Mouse (Mus musculus) neural tube, embryonic 11.5 days (tissue): ENCODE measurements around the gene Nup153. TPM values are rescaled to one million over a fixed set of nuclear protein-coding genes. Genes with fewer than 3 reads are reported as not detected.
A peak's percentile ranks its signal among the peaks of the same experiment; 100 is the strongest.

ENCODE experiments used
- ATAC-seq: fragments of 200-750 bp; cut with Nextera tagmentation; 2 replicates; pipeline ENCODE4 v1.8.0; 2017; ENCODE audit warnings: moderate number of reproducible peaks, mild to moderate bottlenecking, moderate TSS enrichment, moderate library complexity; ENCODE audit not compliant: insufficient read depth, low FRiP score, low TSS enrichment
- DNase-seq: peaks from one replicate; pipeline ENCODE4 v3.0.0-alpha.2; 2015; ENCODE audit warnings: low spot score
- H3K27ac ChIP-seq: fragments of 300-500 bp; sonication (generic); 2 replicates; pipeline ENCODE4 v1.5.1; 2014; ENCODE audit warnings: low read depth, mild to moderate bottlenecking, low read length
- H3K27me3 ChIP-seq: fragments of 300-500 bp; sonication (generic); 2 replicates; pipeline ENCODE4 v1.6.1; 2014; ENCODE audit warnings: mild to moderate bottlenecking, low read length, mixed read lengths; ENCODE audit not compliant: control insufficient read depth, insufficient read depth
- H3K36me3 ChIP-seq: fragments of 300-500 bp; sonication (generic); 2 replicates; pipeline ENCODE4 v1.6.1; 2014; ENCODE audit warnings: mild to moderate bottlenecking, low read length, moderate library complexity, mixed read lengths; ENCODE audit not compliant: control insufficient read depth, insufficient read depth
- H3K4me1 ChIP-seq: fragments of 300-500 bp; sonication (generic); 2 replicates; pipeline ENCODE4 v1.6.1; 2014; ENCODE audit warnings: low read length, mixed read lengths; ENCODE audit not compliant: control insufficient read depth, insufficient read depth
- H3K4me2 ChIP-seq: fragments of 300-500 bp; sonication (generic); 2 replicates; pipeline ENCODE4 v1.6.1; 2014; ENCODE audit warnings: low read depth, mild to moderate bottlenecking, moderate library complexity
- H3K4me3 ChIP-seq: fragments of 300-500 bp; sonication (generic); 2 replicates; pipeline ENCODE4 v1.5.1; 2014; ENCODE audit warnings: low read depth, low read length
- H3K9ac ChIP-seq: fragments of 300-500 bp; sonication (generic); 2 replicates; pipeline ENCODE4 v1.6.1; 2014; ENCODE audit warnings: mild to moderate bottlenecking, low read length
- H3K9me3 ChIP-seq: fragments of 300-500 bp; sonication (generic); 2 replicates; pipeline ENCODE4 v1.6.1; 2016; ENCODE audit warnings: low read length; ENCODE audit not compliant: control insufficient read depth
- WGBS: fragments of 180-500 bp; shearing (Covaris S2); extraction: QIAGEN DNeasy Blood & Tissue Kit; methylation state at CpG from one replicate; pipeline ENCODE4 v1.1.7; 2014; 5-methylcytosine and 5-hydroxymethylcytosine counted together
- polyA plus RNA-seq: library from polyadenylated mRNA; unstranded; fragments of >200 nt; fragmentation: Nextera tagmentation; extraction: Ambion mirVana; gene quantifications from 2 replicates; pipeline ENCODE4 v1.2.1, GENCODE M21; 2014

The Nup153 gene
- polyA plus RNA-seq, 1 experiment from 2014 or later: 40.4 TPM

DNA sequence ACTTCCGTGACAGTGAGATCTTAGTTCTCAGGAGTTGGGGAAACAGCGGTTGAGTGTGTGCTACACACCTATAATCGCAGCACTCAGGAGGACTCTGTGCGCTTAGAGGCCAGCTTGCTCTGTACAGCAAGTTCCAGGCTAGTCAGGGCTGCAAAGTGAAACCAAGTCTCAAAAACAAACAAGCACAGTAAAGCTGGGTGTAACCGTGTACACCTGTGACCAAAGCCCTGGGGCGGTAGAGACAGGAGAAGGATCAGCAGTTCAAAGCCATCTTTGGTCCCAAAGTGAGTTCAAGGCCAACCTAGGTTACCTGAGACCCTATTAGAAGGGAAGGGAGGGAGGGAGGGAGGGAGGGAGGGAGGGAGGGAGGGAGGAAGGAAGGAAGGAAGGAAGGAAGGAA, 83.6 kb downstream of the Nup153 start:
- Histone ChIP-seq H3K9me3 (no peaks in the 10 kb centered on the region), H3K4me2 (no peak overlapping the region), H3K27me3 (no peaks in the 10 kb centered on the region), H3K36me3 (no peaks in the 10 kb centered on the region), H3K4me3 (no peak overlapping the region), H3K4me1 (no peaks in the 10 kb centered on the region), H3K27ac (no peak overlapping the region), H3K9ac (no peak overlapping the region)
- 87% methylated on average over 6 of the region's 6 CpGs for WGBS
- ATAC-seq (no peak), DNase-seq (no peak)

DNA sequence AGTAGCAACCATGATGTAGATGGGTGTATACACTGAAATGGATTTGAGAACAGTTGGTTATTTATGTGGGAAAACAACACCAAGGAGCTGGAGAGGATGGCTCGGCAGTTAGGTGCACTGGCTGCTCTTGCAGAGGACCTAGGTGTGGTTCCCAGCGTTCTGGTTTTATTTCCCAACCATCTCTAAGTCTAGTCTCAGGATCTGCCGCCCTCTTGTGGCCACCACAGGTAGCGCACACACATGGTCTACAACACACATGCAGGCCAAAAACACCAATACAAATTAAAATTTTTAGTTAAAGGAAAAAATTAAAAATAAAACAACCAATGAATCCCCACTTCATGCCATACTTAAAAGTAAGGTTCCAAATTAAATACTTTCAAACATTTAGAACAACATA, 85.4 kb downstream of the Nup153 start:
- Histone ChIP-seq H3K9ac (no peak overlapping the region), H3K4me1 (no peaks in the 10 kb centered on the region), H3K27ac (no peak overlapping the region), H3K4me3 (no peak overlapping the region), H3K36me3 (no peaks in the 10 kb centered on the region), H3K27me3 (no peaks in the 10 kb centered on the region), H3K9me3 (no peaks in the 10 kb centered on the region), H3K4me2 (no peak overlapping the region)
- DNase-seq: no peak
- WGBS: 92% methylated on average over 4 of the region's 4 CpGs
- no peak for ATAC-seq

- no peak overlapping the region for H3K4me2 ChIP-seq
- H3K27ac ChIP-seq: no peak overlapping the region
- WGBS: 92% methylated on average over 10 of the region's 10 CpGs
- no peaks in the 10 kb centered on the region for H3K36me3 ChIP-seq
- no peaks in the 10 kb centered on the region for H3K4me1 ChIP-seq
- ATAC-seq (no peak), DNase-seq (no peak)
- no peaks in the 10 kb centered on the region for H3K9me3 ChIP-seq
- H3K27me3 ChIP-seq: no peaks in the 10 kb centered on the region
- H3K9ac ChIP-seq: no peak overlapping the region
- no peak overlapping the region for H3K4me3 ChIP-seq
These were observed 86.9 kb downstream of the Nup153 start for GRCm38 (mm10) chr13:46640608-46641468.

DNA sequence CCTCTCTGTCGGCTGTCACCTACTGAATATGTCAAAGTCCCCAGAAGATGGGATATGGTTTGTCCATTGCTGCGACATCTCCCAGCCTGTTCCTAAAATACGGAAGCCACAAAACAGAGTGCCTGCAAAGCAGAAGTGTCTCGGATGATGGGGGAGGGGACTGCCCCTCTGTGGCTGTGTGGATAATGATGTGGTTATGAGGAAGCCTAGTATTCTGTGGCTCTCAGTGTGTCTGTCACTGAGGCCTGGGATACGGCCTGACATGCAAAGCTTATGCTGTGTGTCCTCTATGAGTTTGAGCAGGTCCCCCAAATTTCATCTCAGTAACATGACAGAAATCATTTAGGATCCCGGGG, 93.6 kb downstream of the Nup153 start:
- peak overlapping the region; percentile 52 for H3K9ac ChIP-seq
- peak overlapping the region; percentile 35 for H3K4me2 ChIP-seq
- H3K9me3 ChIP-seq: no peaks in the 10 kb centered on the region
- no peaks in the 10 kb centered on the region for H3K27me3 ChIP-seq
- no peaks in the 10 kb centered on the region for H3K36me3 ChIP-seq
- H3K4me3 ChIP-seq: no peak overlapping the region
- 0 out of 2 replicates have a peak, but pooled peaks cover 11% of the 10 kb centered on the region for H3K4me1 ChIP-seq
- 53% methylated on average over 6 of the region's 6 CpGs for WGBS
- no peak for DNase-seq
- peak overlapping the region; percentile 62 for H3K27ac ChIP-seq
- ATAC-seq: peak; percentile 71; the same call in 1 of the 2 replicates

DNA sequence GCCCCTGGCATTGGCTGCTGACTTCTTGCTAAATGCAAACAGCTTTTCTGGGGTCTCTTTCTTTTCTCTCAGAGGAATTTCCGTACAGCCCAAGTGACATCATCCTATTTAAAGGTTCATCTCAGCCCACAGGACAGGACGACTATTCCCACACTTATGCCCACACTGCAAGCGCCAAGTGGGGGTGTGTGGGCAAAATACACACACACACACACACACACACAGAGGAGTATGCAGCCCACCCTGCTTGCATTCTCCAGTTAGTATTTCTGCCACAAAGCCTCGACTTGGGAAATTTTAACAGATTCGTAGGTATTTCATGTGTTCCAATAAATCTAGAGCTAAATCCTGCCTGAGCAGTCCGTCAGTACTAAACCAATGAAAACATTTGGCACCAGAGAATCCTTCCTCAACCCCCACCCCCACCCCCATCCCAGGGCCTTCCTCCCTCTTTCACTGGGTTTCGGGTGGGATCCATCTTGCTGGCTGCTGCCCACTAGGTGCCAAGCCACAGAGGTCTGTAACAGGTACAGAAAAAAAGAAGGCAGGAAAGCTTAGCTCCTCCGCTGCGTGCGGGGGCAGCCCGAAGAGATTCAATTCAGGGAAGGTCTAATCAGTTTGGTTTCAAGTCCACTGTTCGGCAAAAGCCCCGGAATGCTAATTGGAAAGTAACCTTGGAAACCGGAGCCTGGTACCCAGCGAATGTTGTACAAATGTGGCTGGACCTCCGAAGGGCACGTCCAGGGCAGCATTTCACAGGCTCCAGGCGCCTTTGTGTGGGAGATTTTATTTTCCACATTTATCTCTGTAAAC, 94.2 kb downstream of the Nup153 start:
- Histone ChIP-seq H3K9ac (peak overlapping the region; percentile 52), H3K4me2 (peak overlapping the region; percentile 35), H3K4me1 (0 out of 2 replicates have a peak, but pooled peaks cover 11% of the 10 kb centered on the region), H3K27me3 (no peaks in the 10 kb centered on the region), H3K9me3 (no peaks in the 10 kb centered on the region), H3K36me3 (no peaks in the 10 kb centered on the region), H3K27ac (peak overlapping the region; percentile 62), H3K4me3 (no peak overlapping the region)
- 41% methylated on average over 18 of the region's 18 CpGs for WGBS
- ATAC-seq (peak; percentile 79), DNase-seq (peak; percentile 75)

- H3K9me3 ChIP-seq: no peaks in the 10 kb centered on the region
- no peak overlapping the region for H3K4me2 ChIP-seq
- H3K9ac ChIP-seq: no peak overlapping the region
- WGBS: 78% methylated on average over 4 of the region's 4 CpGs
- no peak for ATAC-seq
- H3K36me3 ChIP-seq: no peaks in the 10 kb centered on the region
- no peak overlapping the region for H3K27ac ChIP-seq
- H3K27me3 ChIP-seq: no peaks in the 10 kb centered on the region
- H3K4me1 ChIP-seq: 0 out of 2 replicates have a peak, but pooled peaks cover 11% of the 10 kb centered on the region
- DNase-seq: no peak
- H3K4me3 ChIP-seq: no peak overlapping the region
These were observed 94.9 kb downstream of the Nup153 start for GRCm38 (mm10) chr13:46632796-46633195.

Other genes starting within 250 kb of the Nup153 start
- 9.5 and 10.7 TPM in 2 replicates for gene Cap2, start 226.1 kb downstream of the Nup153 start, polyA plus RNA-seq
- gene Fam8a1, start 58.4 kb downstream of the Nup153 start, polyA plus RNA-seq: 10.8 and 14.1 TPM in 2 replicates
- gene Kif13a, start 201.9 kb upstream of the Nup153 start, polyA plus RNA-seq: 20.6 and 23.0 TPM in 2 replicates